Mouse (Mus musculus): ENCODE measurements around the gene Atp2b1.

Atp2b1 gene

GRCm38 (mm10) chr10:98913961-98914809, at the start of gene Atp2b1:
Gene Atp2b1 (plus strand): TSS chr10:98914406.
- peak; percentile 96 for DNase-seq (ENCODE audit: low read depth, low spot score)

- no peak for DNase-seq (ENCODE audit: low read depth, low spot score)
These were observed 49.4 kb upstream of the Atp2b1 start for GRCm38 (mm10) chr10:98864851-98865250.

GRCm38 (mm10) chr10:98866836-98867370, 47.3 kb upstream of the Atp2b1 start:
- DNase-seq (ENCODE audit: low read depth, low spot score), result no peak

- no peak for DNase-seq (ENCODE audit: low read depth, low spot score)
These were observed 45.8 kb upstream of the Atp2b1 start for GRCm38 (mm10) chr10:98868351-98868908.

DNA sequence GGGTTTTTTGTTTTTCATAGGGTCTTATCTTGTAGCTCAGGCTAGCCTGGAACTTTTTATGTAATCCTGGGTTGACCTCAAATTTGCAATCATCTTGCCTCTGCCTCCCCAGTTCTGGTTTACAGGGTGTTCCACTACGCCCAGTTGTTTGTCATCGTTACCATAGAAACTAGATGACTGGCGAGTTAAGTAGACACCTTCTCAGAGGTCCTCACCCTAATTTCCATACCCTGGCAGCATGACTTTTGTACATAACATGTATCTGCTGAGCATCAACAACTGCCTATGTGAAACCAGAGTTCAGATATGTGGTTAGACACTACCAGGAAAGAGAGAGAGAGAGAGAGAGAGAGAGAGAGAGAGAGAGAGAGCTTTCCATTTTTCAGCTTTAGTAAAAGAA, 36.4 kb upstream of the Atp2b1 start:
- DNase-seq (ENCODE audit: low read depth, low spot score), result peak; percentile 17

- no peak for DNase-seq (ENCODE audit: low read depth, low spot score)
These were observed 35.6 kb upstream of the Atp2b1 start for GRCm38 (mm10) chr10:98878636-98879035.

DNA sequence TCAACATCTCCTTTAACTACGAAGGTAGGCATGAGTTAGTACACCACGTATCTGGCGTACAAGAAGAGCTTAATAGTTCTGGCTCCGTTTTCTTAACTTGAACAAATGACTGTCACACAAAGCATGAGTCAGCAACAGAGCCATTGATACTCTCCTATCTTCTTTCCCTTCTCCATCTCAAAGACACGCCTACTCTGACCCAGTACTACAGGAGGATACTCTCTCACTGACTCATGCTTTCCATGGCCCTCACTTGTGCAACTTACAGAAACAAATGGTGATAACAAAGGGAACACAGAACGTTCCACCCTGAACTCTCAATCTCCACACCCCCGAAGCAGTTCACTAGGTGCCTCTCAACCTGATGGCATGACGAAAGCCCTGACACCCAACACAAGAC, 34.1 kb upstream of the Atp2b1 start:
- no peak for DNase-seq (ENCODE audit: low read depth, low spot score)

- peak; percentile 47 for DNase-seq (ENCODE audit: low read depth, low spot score)
These were observed 33.5 kb upstream of the Atp2b1 start for GRCm38 (mm10) chr10:98880711-98881110.

GRCm38 (mm10) chr10:98881492-98881891, 32.7 kb upstream of the Atp2b1 start:
- no peak for DNase-seq (ENCODE audit: low read depth, low spot score)

DNA sequence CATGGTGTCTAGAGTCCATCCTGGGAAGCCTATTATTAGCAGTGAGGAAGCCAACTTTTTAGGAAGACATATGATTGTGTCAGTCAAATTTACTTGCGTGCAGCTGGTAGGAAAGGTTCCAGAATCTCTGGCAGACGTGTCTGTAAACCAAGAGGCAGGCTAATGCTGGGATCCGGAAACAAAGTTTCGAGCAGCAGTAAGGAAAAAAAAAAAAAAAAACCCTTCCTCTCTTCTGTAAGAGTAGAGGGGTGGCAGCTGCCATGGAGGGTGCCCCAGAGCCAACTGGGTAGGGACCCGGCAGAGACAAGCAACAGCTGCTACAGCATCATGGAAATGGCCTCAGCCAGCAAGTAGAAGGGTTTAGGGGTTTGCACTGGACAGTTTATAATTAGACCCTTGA, 31.6 kb upstream of the Atp2b1 start:
- no peak for DNase-seq (ENCODE audit: low read depth, low spot score)

GRCm38 (mm10) chr10:98884445-98884844, 29.8 kb upstream of the Atp2b1 start:
- DNase-seq (ENCODE audit: low read depth, low spot score), result no peak

DNA sequence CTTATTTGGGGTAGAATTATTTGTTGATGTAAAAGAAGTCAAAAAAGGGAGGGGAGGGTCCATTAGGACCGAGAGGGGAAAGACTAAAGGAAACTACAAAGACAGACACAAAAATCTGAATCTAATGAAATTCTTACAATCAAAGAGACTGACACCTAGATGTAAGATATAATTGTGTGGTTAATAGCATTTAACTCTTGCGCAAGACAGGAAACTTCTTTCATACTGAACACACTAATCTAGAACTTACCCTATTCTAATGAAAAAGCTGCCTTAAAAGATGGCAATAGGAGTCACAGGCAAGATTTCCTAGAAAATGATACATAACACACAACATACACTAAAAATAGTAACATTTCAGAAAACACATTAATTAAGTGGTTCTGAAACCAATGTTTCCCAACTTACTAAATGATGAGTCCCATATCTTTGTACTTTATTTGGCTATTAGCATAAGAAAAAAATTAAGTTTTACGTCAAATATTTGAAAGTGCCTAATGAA, 27.4 kb upstream of the Atp2b1 start:
- DNase-seq (ENCODE audit: low read depth, low spot score), result no peak

GRCm38 (mm10) chr10:98891361-98891760, 22.8 kb upstream of the Atp2b1 start:
- no peak for DNase-seq (ENCODE audit: low read depth, low spot score)

DNA sequence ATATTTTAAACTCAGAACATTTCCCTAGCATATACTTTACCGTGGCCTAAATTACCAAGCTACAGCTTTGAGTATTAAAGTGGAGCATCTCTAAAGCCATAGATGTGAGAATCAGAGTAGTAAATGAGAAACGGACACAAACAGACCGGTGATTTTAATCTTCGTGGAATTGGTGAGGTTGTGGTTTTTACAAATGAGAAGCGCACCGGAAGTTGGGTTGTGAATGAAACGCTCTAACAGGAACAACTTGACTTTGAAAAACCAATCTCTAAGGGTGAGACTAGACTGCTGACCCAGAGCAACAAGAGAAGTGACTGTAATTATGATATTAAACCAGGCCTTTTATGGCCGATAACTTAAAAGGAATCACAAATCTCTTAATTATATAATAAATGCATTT, 16.7 kb upstream of the Atp2b1 start:
- no peak for DNase-seq (ENCODE audit: low read depth, low spot score)

- no peak for DNase-seq (ENCODE audit: low read depth, low spot score)
These were observed 16.1 kb upstream of the Atp2b1 start for GRCm38 (mm10) chr10:98897913-98898748.

GRCm38 (mm10) chr10:98901533-98901932, 12.7 kb upstream of the Atp2b1 start:
- DNase-seq (ENCODE audit: low read depth, low spot score), result no peak

DNA sequence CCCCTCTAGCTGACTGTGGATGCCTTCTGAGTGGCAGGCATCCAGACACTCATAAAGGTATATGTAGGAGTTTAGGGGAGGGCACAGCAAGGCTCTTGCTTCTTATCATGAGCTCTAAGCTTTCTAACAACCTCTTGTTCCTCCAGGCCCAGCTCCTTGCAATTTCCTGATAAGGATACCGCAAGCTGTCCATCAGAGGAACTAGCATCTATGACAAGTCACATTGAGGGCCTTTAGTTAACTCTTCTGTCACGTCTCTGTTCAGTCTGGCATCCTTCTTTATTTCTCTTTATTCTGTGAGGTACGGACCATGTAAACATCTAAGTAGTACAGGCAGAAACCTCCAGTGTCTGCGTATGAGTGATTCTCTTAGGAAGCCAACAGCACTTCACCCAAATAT, 8.2 kb upstream of the Atp2b1 start:
- DNase-seq (ENCODE audit: low read depth, low spot score), result no peak

DNA sequence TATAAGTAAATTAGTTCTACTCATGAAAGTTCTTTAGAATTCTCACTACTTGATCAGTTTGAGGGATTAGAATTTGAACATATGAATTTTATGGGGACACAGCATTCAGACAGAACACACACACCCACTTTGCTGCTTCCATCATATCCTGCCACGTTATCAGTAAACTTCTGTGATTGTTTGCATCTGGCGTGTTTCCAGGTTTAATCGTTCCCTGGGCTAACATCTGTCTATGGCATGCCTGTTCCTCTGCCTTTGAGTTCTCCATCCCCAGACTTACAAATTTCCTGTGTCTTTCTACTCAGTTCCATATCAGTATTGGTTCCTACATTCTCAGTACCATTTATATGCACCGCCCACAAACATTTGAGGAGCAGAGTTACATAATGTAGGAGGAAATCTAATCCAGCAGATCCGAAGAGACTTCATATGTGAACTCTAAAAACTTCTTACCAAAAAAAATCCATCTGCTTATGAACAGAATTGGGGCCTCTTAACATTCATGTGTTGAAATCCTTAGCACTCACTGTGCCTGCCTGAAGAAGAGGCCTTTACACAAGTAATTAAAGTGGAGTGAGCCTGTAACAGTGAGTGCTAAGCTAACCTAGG, 7.2 kb upstream of the Atp2b1 start:
- no peak for DNase-seq (ENCODE audit: low read depth, low spot score)

GRCm38 (mm10) chr10:98913610-98913960, 621 bp upstream of the Atp2b1 start:
- DNase-seq (ENCODE audit: low read depth, low spot score), result no peak

- DNase-seq (ENCODE audit: low read depth, low spot score), result peak; percentile 89
These were observed 620 bp downstream of the Atp2b1 start for GRCm38 (mm10) chr10:98914810-98915241.

GRCm38 (mm10) chr10:98915398-98915931, 1.3 kb downstream of the Atp2b1 start:
- DNase-seq (ENCODE audit: low read depth, low spot score), result peak; percentile 66
